Mouse (Mus musculus) frontal cortex, postnatal 10 days (tissue): ENCODE data around the gene Mycn.

Experiments used
- DNase-seq, 2 experiments: peaks; one replicate each; pipeline ENCODE4 v3.0.0; 2022; ENCODE audit warnings: low spot score in 2 of 2, mixed read lengths in 1 of 2

Mycn gene

GRCm38 (mm10) chr12:12941661-12942363 lies at the start of gene Mycn:
Gene Mycn (minus strand): TSS chr12:12941914.
- peak; percentile 78 to 82 for DNase-seq

- DNase-seq = no peak
Observed at GRCm38 (mm10) chr12:12987376-12987775, 45.7 kb upstream of the Mycn start.

- DNase-seq = no peak
Observed at GRCm38 (mm10) chr12:12986612-12987206, 45.0 kb upstream of the Mycn start.

- DNase-seq = no peak
Observed at GRCm38 (mm10) chr12:12983032-12983431, 41.3 kb upstream of the Mycn start.

- no peak for DNase-seq
Observed at GRCm38 (mm10) chr12:12975397-12975796, 33.7 kb upstream of the Mycn start.

GRCm38 (mm10) chr12:12972756-12973435 lies 31.2 kb upstream of the Mycn start:
- no peak for DNase-seq

- no peak for DNase-seq
Observed at GRCm38 (mm10) chr12:12967946-12968345, 26.2 kb upstream of the Mycn start.

- no peak for DNase-seq
Observed at GRCm38 (mm10) chr12:12964856-12965255, 23.1 kb upstream of the Mycn start.

GRCm38 (mm10) chr12:12947606-12948005 lies 5.9 kb upstream of the Mycn start:
- DNase-seq = no peak

- no peak for DNase-seq
Observed at GRCm38 (mm10) chr12:12943288-12943687, 1.6 kb upstream of the Mycn start.

- peak; percentile 81 to 88 for DNase-seq
Observed at GRCm38 (mm10) chr12:12942364-12943050, 793 bp upstream of the Mycn start.

- peak in 1 of 2 experiments; percentile 22 for DNase-seq
Observed at GRCm38 (mm10) chr12:12941129-12941504, 597 bp downstream of the Mycn start.

GRCm38 (mm10) chr12:12940466-12941128 lies 1.1 kb downstream of the Mycn start:
- DNase-seq = peak; percentile 50 to 58

GRCm38 (mm10) chr12:12939581-12940465 lies 1.9 kb downstream of the Mycn start:
- peak; percentile 25 to 32 for DNase-seq

GRCm38 (mm10) chr12:12938850-12939249 lies 2.9 kb downstream of the Mycn start:
- peak; percentile 78 to 80 for DNase-seq

GRCm38 (mm10) chr12:12938361-12938760 lies 3.4 kb downstream of the Mycn start:
- DNase-seq = peak; percentile 22 to 32

- DNase-seq = peak in 1 of 2 experiments; percentile 22
Observed at GRCm38 (mm10) chr12:12937746-12938145, 4.0 kb downstream of the Mycn start.

- DNase-seq = peak in 1 of 2 experiments; percentile 19
Observed at GRCm38 (mm10) chr12:12937088-12937487, 4.6 kb downstream of the Mycn start.

GRCm38 (mm10) chr12:12932238-12932637 lies 9.5 kb downstream of the Mycn start:
- DNase-seq = no peak

- no peak for DNase-seq
Observed at GRCm38 (mm10) chr12:12928239-12928638, 13.5 kb downstream of the Mycn start.
